Mouse (Mus musculus): Measurements from ENCODE around the gene Myf5.

DNA sequence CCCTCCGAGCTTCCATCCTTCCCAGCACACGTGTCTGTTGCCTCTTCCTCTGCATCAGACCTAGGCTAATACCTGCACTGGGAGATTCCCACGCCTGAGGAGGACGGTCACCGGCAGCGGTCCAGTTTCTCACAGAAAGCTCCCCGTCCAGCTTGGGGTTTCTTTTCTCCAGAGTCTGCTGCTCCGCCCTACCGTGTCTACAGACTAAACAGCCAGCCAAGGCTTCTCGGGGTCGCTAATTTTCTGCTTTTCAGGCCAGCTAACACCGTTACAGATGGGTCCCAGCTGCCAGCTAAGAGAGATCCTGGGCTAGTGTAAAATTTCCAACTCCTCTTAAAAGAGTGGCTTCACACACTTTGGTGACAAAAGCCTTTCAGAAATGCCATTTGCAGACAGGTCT is 836 bp upstream of the Myf5 start:
- TF ChIP-seq CTCF (IDR thresholded peaks at IDR 0.05; ENCODE audit: low read depth) (no peak), EP300 (IDR thresholded peaks at IDR 0.05; ENCODE audit: low read depth) (no peak)

Data from liver, embryonic 14.5 days (tissue).